Mouse (Mus musculus) liver, adult 2 months (tissue): ENCODE measurements around the gene Pmpcb.

ENCODE experiments used
- CTCF ChIP-seq: fragments of 200-500 bp; IDR thresholded peaks from 2 replicates; pipeline ENCODE4 v1.5.1; 2011; ENCODE audit warnings: low read depth, low read length, control low read depth
- POLR2A ChIP-seq: fragments of 200-500 bp; IDR thresholded peaks from 2 replicates; pipeline ENCODE4 v1.6.1; 2011; ENCODE audit warnings: low read length, control low read depth; ENCODE audit not compliant: insufficient read depth; ENCODE audit errors: extremely low read depth

DNA sequence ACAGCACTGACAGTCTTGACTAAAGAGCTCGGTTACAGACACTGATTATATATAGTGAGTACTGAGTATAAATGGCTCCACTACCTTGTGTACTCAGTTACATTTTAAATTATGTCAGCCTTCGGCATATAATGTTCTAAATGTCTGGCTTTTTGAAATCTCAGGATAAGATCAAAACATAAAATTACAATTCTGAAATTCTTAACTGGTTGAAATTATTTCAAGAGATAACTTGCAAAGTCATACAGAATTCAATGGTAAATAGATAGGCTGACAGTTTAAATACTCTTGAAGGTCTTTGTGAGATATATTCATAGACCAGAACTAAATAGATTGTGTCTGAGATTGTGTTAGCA lies 35.0 kb upstream of the Pmpcb start:
- no peak for TF ChIP-seq POLR2A
- TF ChIP-seq CTCF = no peak
